Mouse (Mus musculus) kidney, embryonic 16.5 days (tissue): ENCODE measurements around the gene Grem2. TPM values are rescaled to one million over a fixed set of nuclear protein-coding genes. Genes with fewer than 3 reads are reported as not detected.

Experiments used
- ATAC-seq: fragments of 200-750 bp; cut with Nextera tagmentation; 2 replicates; pipeline ENCODE4 v1.8.0; 2017; ENCODE audit warnings: moderate TSS enrichment; ENCODE audit not compliant: low FRiP score, low TSS enrichment
- H3K27ac ChIP-seq: fragments of 300-500 bp; sonication (generic); 2 replicates; pipeline ENCODE4 v1.5.1; 2014; ENCODE audit warnings: low read length
- H3K27me3 ChIP-seq: fragments of 300-500 bp; sonication (generic); 2 replicates; pipeline ENCODE4 v1.6.1; 2014; ENCODE audit warnings: low read length, control low read depth, mixed read lengths; ENCODE audit not compliant: insufficient read depth
- H3K36me3 ChIP-seq: fragments of 300-500 bp; sonication (generic); 2 replicates; pipeline ENCODE4 v1.6.1; 2014; ENCODE audit warnings: low read length, control low read depth, mixed read lengths; ENCODE audit not compliant: insufficient read depth
- H3K4me1 ChIP-seq: fragments of 300-500 bp; sonication (generic); 2 replicates; pipeline ENCODE4 v1.6.1; 2014; ENCODE audit warnings: low read length, control low read depth, mixed read lengths; ENCODE audit not compliant: insufficient read depth
- H3K4me2 ChIP-seq: fragments of 300-500 bp; sonication (generic); replicated peaks from 2 replicates; pipeline ENCODE4 v1.6.1; 2014; ENCODE audit warnings: low read depth, low read length
- H3K4me3 ChIP-seq: fragments of 300-500 bp; sonication (generic); 2 replicates; pipeline ENCODE4 v1.5.1; 2014; ENCODE audit warnings: mild to moderate bottlenecking, low read length
- H3K9ac ChIP-seq: fragments of 300-500 bp; sonication (generic); replicated peaks from 2 replicates; pipeline ENCODE4 v1.6.1; 2014; ENCODE audit warnings: low read length
- H3K9me3 ChIP-seq: fragments of 300-500 bp; sonication (generic); 2 replicates; pipeline ENCODE4 v1.6.1; 2016; ENCODE audit warnings: low read length, control low read depth
- WGBS: fragments of 180-500 bp; shearing (Covaris S2); extraction: QIAGEN DNeasy Blood & Tissue Kit; methylation state at CpG from one replicate; pipeline ENCODE4 v1.1.7; 2014; 5-methylcytosine and 5-hydroxymethylcytosine counted together
- polyA plus RNA-seq: library from polyadenylated mRNA; unstranded; fragments of >200 nt; fragmentation: Nextera tagmentation; extraction: Ambion mirVana; gene quantifications from 2 replicates; pipeline ENCODE4 v1.2.1, GENCODE M21; 2015

Gene Grem2
- polyA plus RNA-seq, 1 experiment from 2014 or later: 0.27 TPM

DNA sequence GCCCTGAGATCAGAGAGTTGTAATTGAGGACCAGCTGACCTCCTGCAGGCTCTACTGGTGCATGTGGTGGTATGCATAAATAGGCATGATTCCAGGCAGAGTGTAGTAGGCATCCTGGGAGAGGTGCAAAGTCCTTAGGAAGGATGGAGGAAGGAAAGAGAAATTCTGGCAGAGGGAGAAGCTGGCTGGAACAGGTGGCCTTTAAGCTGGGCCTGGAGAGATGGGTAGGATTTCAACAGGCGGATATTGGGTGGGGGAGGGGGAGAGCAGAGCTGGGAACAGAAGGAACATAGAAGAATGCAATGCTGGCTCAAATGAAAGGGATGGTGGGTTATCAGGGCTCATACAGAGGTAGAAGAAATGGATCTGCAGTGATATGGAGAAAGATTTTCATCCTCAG lies 18.9 kb downstream of the Grem2 start:
- Histone ChIP-seq H3K9me3 (no peaks in the 10 kb centered on the region), H3K4me2 (no peak overlapping the region), H3K9ac (no peak overlapping the region), H3K4me3 (no peak overlapping the region), H3K36me3 (no peaks in the 10 kb centered on the region), H3K27me3 (no peaks in the 10 kb centered on the region), H3K4me1 (no peaks in the 10 kb centered on the region), H3K27ac (no peak overlapping the region)
- WGBS: 35% methylated on average over 1 of the region's 1 CpGs
- no peak for ATAC-seq

DNA sequence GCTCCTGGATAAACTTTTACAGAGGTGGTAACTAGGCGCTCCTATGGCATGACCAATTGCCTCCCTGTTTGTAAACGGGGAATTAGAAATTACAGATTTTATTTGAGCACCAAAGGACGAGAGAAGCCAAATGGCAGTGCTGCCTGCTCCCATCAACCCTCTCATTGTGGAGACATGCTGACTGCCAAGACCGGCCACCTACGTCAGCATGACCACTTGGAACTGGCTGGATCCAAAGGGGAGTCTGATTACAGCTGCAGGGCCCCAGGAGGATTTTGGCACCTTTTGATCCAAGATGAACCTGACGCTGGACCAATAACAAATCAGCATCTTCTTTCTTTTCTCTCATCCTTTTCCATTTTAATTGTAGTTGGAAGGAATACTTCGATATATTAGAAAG lies 29.1 kb downstream of the Grem2 start:
- Histone ChIP-seq H3K36me3 (no peaks in the 10 kb centered on the region), H3K4me2 (no peak overlapping the region), H3K9ac (no peak overlapping the region), H3K9me3 (no peaks in the 10 kb centered on the region), H3K27me3 (no peaks in the 10 kb centered on the region), H3K4me1 (no peaks in the 10 kb centered on the region), H3K27ac (no peak overlapping the region), H3K4me3 (no peak overlapping the region)
- ATAC-seq: no peak
- 79% methylated on average over 7 of the region's 7 CpGs for WGBS

DNA sequence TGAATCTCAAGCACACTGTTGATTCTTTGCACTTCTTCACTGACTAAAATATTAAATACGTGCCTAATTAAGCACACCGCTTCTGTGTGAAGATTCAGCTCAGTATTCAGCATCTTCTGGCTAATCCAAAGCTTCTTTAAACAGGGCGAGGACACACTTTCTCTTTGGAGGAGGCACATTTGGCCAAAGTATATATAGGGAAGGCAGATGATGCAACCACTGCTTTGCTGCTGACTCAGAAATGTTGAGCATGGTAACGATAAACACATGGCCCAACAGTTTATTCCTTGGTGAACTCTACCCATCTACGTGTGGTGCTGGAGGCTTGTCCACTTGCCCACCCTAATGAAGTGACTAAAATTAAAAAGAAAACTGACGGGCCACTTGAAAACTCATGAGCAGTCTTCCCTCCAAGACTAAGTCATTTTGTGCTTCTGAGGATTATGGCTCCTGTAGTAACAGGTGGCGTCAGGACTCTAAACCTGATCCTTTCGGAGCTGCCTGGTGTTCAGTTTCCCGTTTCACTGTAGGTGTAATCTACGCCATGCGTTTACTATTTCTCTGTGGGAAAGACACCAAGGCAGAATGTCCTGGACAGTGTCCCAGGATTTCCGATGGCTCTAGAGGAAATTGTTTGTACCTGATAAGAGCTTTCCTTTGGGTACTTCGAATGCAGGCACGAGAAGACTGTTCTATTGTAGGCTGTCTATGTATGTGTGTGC lies 32.8 kb downstream of the Grem2 start:
- WGBS: 78% methylated on average over 14 of the region's 14 CpGs

DNA sequence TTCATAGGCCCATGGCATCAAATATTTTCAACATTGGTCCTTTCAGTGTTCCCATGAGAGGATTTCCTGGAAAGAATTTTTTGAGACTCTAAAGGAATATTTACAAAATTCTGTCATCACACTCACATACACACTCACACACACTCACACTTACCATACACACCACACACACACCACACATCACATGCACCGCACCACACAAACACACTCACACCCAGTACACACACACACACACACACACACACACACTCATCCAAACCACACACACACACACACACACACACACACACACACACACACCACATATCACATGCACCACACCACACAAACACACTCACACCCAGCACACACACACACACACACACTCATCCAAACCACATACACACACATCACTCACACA lies 33.5 kb downstream of the Grem2 start:
- no peak for ATAC-seq
- H3K9me3 ChIP-seq: no peaks in the 10 kb centered on the region
- H3K4me1 ChIP-seq: no peaks in the 10 kb centered on the region
- H3K4me2 ChIP-seq: no peak overlapping the region
- no peak overlapping the region for H3K27ac ChIP-seq
- no peaks in the 10 kb centered on the region for H3K27me3 ChIP-seq
- no peaks in the 10 kb centered on the region for H3K36me3 ChIP-seq
- WGBS: 100% methylated on average over 1 of the region's 1 CpGs
- no peak overlapping the region for H3K4me3 ChIP-seq
- H3K9ac ChIP-seq: no peak overlapping the region

More for the DNA sequence above, 32.8 kb downstream of the Grem2 start:
- H3K27me3 ChIP-seq: no peaks in the 10 kb centered on the region
- no peak overlapping the region for H3K4me2 ChIP-seq
- H3K36me3 ChIP-seq: no peaks in the 10 kb centered on the region
- no peaks in the 10 kb centered on the region for H3K4me1 ChIP-seq
- H3K9ac ChIP-seq: no peak overlapping the region
- ATAC-seq: no peak
- H3K27ac ChIP-seq: no peak overlapping the region
- no peaks in the 10 kb centered on the region for H3K9me3 ChIP-seq
- no peak overlapping the region for H3K4me3 ChIP-seq

DNA sequence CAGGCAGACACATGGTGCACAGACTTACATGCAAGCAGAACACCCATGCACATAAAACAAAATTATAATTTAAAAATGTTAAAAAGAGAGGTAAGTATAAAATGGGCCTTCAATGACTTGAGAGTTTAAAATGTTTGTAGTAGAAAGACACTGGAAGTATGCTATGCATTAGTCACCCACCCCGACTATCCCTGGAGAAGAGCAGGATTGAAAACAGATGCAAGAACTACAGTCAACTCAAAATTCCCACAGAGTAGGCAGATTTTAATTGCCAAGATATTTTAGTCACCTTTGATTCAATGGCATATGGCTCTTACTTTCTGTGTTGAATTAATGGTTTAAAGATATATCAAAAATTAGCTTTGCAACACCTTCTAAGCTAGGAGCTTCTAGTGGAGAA lies 39.1 kb downstream of the Grem2 start:
- no peaks in the 10 kb centered on the region for H3K4me1 ChIP-seq
- H3K27ac ChIP-seq: no peak overlapping the region
- no peaks in the 10 kb centered on the region for H3K36me3 ChIP-seq
- no peaks in the 10 kb centered on the region for H3K9me3 ChIP-seq
- H3K27me3 ChIP-seq: no peaks in the 10 kb centered on the region
- H3K9ac ChIP-seq: no peak overlapping the region
- no peak for ATAC-seq
- H3K4me3 ChIP-seq: no peak overlapping the region
- WGBS: 87% methylated on average over 1 of the region's 1 CpGs
- H3K4me2 ChIP-seq: no peak overlapping the region

DNA sequence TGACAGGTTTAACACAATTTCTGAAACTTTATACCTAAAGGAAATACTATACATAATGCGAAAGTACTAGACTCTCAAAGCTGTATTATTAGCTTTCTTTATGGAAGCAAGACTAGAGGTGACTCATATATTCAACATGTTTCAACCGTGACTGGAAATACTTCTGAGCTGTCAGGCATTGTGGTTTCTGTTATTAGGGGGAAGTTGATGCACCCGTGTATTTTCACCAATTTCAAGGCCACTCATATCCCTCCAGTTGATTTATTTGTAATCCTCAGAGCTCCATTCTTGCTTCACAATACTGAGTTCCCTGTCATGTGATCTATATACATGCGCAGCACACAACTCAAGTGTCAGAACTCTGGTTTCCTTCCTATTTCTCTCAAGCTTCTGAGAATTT lies 46.4 kb downstream of the Grem2 start:
- Histone ChIP-seq H3K4me1 (no peaks in the 10 kb centered on the region), H3K9ac (no peak overlapping the region), H3K9me3 (no peaks in the 10 kb centered on the region), H3K27me3 (no peaks in the 10 kb centered on the region), H3K4me2 (no peak overlapping the region), H3K27ac (no peak overlapping the region), H3K36me3 (no peaks in the 10 kb centered on the region), H3K4me3 (no peak overlapping the region)
- 67% methylated on average over 4 of the region's 4 CpGs for WGBS
- ATAC-seq: no peak

DNA sequence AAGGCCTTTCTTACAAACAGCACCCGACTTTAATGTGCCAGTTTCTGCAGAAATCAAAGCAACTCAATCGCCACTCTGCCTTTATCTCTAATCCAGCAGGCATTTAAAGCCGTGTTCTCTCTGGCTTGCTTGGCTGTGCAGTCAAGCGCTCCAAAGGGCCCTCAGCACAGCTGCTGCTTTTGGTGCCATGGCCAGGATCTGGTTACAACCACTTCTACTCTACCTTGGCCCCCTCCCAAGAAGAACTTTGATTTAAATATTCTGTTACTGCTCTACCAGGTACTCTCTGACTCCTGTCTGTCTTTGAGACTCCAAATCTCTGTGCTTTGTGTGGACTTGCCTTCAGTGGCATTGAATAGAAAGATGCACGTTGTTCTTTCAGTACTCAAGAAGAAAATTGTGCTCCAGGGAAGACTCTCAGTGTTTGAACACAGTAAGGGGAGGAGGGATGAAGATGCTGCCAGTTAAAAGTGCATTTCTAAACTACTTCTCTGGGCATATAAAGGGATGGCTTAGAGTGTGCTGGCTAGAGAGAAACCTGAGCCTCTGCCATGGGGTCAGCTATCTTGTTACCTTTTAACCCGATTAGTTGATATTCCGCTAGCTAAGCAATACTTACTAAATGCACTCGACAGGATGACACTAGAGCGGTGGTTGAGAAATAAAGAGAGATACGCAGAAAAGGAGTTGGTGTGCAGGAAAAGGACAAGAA lies 61.1 kb downstream of the Grem2 start:
- ATAC-seq: peak; percentile 97
- no peak overlapping the region for H3K27ac ChIP-seq
- H3K4me3 ChIP-seq: no peak overlapping the region
- H3K27me3 ChIP-seq: no peaks in the 10 kb centered on the region
- H3K4me1 ChIP-seq: peaks cover 8% of the 10 kb centered on the region; the same call in 1 of the 2 replicates
- no peak overlapping the region for H3K4me2 ChIP-seq
- WGBS: 44% methylated on average over 10 of the region's 10 CpGs
- H3K9ac ChIP-seq: no peak overlapping the region
- no peaks in the 10 kb centered on the region for H3K9me3 ChIP-seq
- H3K36me3 ChIP-seq: no peaks in the 10 kb centered on the region

DNA sequence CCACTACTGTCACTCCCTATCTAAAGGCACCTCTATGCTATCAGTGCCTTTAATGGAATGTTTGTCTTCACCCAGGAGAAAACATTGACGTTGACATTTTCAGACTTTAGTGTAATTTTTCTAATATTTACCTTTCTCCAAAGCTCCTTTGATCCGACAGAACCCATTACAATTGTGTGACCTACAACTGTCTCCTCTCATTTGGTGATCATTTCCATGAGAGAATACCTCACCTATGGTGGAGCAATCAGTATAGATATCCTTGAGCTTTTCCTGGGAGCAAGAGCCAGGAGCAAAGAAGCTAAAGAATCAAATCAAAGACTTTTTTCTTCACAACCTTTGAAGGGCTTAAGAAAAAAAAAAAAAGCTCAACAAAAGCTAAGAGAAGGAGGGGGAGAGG lies 65.4 kb downstream of the Grem2 start:
- H3K4me1 ChIP-seq: peaks cover 8% of the 10 kb centered on the region; the same call in 1 of the 2 replicates
- no peak overlapping the region for H3K4me2 ChIP-seq
- 73% methylated on average over 2 of the region's 2 CpGs for WGBS
- ATAC-seq: no peak
- H3K4me3 ChIP-seq: no peak overlapping the region
- no peaks in the 10 kb centered on the region for H3K9me3 ChIP-seq
- no peaks in the 10 kb centered on the region for H3K27me3 ChIP-seq
- no peak overlapping the region for H3K9ac ChIP-seq
- H3K36me3 ChIP-seq: no peaks in the 10 kb centered on the region
- H3K27ac ChIP-seq: no peak overlapping the region

DNA sequence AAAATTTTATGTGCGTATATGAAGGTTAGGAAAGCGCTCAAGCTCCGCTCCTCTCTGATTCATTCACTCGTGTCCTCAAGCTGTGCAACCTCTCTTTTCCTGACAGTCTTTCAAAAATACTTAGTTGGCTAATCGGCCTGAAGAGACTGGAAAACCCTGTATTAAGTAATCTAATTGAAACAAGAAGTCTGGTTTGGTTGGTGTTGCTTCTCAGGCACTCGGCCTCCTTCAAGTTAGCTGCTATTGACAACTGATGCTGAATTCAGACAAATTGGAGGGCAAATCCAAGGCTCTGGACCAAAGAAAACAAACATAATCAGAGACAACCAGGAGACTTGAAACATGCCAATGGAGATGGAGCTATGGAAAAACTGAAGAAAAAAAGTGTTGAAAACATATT lies 76.8 kb downstream of the Grem2 start:
- Histone ChIP-seq H3K27me3 (no peaks in the 10 kb centered on the region), H3K36me3 (no peaks in the 10 kb centered on the region), H3K4me1 (no peaks in the 10 kb centered on the region), H3K4me3 (no peak overlapping the region), H3K27ac (no peak overlapping the region), H3K9ac (no peak overlapping the region), H3K4me2 (no peak overlapping the region), H3K9me3 (no peaks in the 10 kb centered on the region)
- 80% methylated on average over 6 of the region's 6 CpGs for WGBS
- no peak for ATAC-seq

DNA sequence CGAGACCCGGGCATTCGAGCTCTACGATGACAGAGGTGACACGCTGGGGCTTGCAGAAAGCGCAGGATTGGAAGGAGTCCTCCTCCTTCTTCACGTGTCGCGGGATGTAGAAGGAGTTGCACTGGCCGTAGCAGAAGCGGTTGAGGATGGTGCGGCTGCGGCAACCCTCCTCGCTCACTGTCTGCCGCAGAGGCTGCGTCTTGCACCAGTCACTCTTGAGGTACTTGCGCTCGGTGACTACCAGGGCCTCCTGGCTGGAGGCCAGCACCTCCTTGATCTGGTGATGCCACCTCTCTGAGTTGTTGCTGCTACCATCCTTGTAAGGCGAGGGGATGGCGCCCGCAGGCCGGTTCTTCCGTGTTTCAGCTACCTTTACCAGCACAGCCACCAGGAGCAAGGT lies 84.8 kb downstream of the Grem2 start:
- Histone ChIP-seq H3K27ac (no peak overlapping the region), H3K4me1 (no peaks in the 10 kb centered on the region), H3K4me2 (no peak overlapping the region), H3K4me3 (no peak overlapping the region), H3K27me3 (no peaks in the 10 kb centered on the region), H3K9ac (no peak overlapping the region), H3K9me3 (no peaks in the 10 kb centered on the region), H3K36me3 (no peaks in the 10 kb centered on the region)
- 93% methylated on average over 23 of the region's 23 CpGs for WGBS
- no peak for ATAC-seq
